Mouse (Mus musculus) bone marrow, adult 2 months (tissue): Measurements from ENCODE around the gene Speer4a.
"Not testable (repeated sequence)": the region's sequence is repeated elsewhere in the genome, so short reads cannot be mapped to it uniquely, and the experiment has no call there.

Experiments used
- CTCF ChIP-seq: fragments of 200-500 bp; IDR thresholded peaks from 2 replicates; pipeline ENCODE4 v1.5.1; 2011; ENCODE audit warnings: low read length, control low read depth; ENCODE audit not compliant: control insufficient read depth, insufficient read depth
- POLR2A ChIP-seq: fragments of 200-500 bp; IDR thresholded peaks from 2 replicates; pipeline ENCODE4 v1.6.1; 2011; ENCODE audit warnings: low read depth, mild to moderate bottlenecking, control low read depth, low read length, borderline replicate concordance; ENCODE audit not compliant: control insufficient read depth

- not testable (repeated sequence) for TF ChIP-seq POLR2A, CTCF
These were observed 50.8 kb downstream of the Speer4a start, which contains the start of gene Gm21698 for GRCm38 (mm10) chr5:25988550-25988949.
